Mouse (Mus musculus) gastrocnemius, postnatal 36 days (tissue): ENCODE data around the gene AW822073. TPM values are rescaled to one million over a fixed set of nuclear protein-coding genes. Genes with fewer than 3 reads are reported as not detected.
"Not testable (repeated sequence)": the region's sequence is repeated elsewhere in the genome, so short reads cannot be mapped to it uniquely, and the experiment has no call there.

ENCODE experiments used
- DNase-seq, 2 experiments: peaks; one replicate each; pipeline ENCODE4 v3.0.0; 2022
- intact Hi-C: fragments of 180-260 bp; cut with DNase I; formaldehyde crosslinking; loops from one replicate; pipeline ENCODE4 v1.15.1; 2025
- total RNA-seq, 2 experiments: library from RNA; stranded (reverse); gene quantifications; 2 replicates each; pipeline ENCODE4 v1.2.3; 2021

AW822073 gene
- total RNA-seq, 2 experiments from 2014 or later, result not detected

DNA sequence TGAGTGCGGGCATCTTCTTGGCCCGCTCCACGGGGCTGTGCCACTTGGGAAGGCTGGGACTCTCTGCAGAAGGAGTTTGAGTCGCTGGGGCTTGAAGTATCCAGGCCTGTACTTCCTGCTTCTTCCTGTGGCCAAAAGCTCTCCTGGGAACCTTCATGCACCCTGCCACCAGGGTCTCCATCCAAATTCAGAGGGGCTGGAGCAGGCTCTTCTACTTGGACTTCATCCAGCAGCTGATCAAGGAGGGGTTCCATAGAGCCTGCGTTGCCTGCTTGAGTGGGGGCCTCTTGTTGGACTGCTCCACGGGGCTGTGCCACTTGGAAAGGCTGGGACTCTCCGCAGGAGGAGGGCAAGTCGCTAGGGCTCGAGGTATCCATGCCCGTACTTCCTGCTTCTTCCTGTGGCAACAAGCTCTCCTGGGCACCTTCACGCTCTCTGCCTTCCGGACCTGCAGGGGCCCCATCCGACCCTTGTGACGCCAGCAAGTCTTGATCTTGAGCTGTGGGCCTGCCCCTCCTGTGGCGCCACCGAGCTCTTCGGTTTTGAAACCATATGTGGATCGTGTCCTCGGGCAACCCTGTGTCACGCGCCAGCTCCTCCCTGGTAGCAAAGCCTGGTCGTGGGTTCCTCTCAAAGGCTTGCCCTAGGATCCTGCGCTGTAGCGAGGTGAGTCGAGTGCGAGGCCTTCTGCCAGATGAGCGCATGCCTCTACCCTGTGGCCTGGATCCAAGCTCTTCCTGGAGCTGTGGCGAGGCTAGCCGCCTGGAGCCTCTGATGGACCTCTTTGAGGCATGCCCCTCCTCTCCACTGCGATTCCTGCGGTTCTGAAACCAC lies 541 bp downstream of the AW822073 start:
- peak; percentile 79 to 81 for DNase-seq
- intact Hi-C loops, result not testable (repeated sequence)

DNA sequence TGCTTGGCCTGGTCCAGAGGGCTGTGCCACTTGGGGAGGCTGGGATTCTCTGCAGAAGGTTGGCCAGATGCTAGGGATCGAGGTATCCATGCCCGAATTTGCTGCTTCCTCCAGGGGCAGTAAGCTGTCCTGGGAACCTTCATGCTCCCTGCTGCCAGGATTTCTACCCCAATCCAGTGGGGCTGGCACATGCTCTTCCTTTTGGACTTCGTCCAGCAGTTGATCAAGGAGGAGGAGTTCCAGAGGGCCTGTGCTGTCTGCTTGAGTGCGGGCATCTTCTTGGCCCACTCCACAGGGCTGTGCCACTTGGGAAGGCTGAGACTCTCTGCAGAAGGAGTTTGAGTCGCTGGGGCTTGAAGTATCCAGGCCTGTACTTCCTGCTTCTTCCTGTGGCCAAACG lies 1.6 kb downstream of the AW822073 start:
- DNase-seq, intact Hi-C loops: not testable (repeated sequence)

DNA sequence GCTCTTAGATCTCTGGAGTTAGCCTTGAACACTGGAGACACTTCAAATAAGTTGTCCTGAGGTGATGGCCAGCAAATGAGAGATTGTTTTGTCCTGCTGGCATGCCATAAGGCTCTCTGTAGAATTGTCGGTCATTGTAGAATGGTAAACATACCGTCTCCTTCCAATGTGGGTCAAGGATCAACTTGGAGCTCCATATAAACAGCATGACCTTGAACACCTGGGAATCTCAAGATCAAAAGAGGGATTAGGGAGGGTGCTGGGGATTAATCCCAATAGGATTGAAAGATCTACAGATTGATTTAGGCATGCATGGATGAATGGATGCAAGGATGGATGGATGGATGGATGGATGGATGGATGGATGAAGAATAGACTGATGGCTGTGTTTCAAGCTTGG lies 3.2 kb downstream of the AW822073 start:
- DNase-seq, intact Hi-C loops: not testable (repeated sequence)

DNA sequence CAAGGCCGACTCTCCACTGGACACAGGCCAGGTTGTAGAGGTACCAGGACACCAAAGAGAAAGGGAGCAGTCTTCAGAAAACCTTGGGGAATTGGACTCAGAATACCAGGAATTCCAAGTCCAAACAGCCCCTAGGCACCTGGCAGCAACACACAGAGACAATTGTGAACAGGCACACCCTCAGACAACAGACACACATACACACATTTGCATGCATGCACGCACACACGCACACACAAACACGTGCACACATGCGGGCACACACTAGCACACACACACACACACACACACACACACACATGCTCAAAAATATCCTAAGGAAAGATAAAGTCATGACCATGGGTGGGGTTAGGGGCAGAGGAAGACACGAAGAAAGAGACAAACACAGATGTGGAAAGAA lies 4.0 kb downstream of the AW822073 start:
- DNase-seq, result no peak
- intact Hi-C loops, result no loop called here

DNA sequence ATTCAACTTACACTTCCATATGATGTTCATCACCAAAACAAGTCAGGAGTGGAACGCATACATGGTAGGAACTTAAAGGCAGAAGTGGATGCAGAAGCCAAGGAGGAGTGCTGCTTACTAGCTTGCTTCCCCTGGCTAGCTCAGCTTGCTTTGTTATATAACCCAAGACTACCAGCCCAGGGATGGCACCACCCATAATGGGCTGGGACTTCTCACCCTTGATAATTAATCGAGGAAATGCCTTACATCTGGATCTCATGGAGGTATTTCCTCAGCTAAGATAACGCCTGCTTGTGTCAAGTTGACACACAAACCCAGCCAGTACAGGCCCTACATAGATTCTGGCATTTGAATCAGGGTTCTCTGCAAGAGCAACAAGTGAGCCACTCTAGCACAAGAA lies 7.4 kb downstream of the AW822073 start:
- intact Hi-C loops, result no loop called here
- DNase-seq, result no peak

DNA sequence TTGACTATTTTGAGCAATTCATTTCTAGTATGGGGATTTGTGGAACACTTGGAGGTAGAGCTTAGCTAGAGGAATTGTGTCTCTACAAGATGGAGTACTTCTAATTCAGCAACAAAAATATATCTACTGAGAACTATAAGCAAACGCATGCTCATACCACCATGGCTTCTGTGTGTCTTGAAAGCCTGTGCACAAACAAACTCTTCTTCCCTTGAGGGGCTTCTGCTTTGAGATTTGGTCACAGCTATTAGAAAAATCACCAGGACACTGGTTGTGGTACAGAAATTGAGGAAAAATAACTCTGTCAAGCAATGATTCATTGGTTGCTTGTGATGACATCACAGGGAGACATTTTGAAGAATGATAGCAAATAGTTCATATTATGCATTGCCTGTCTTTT lies 9.4 kb downstream of the AW822073 start:
- DNase-seq, result no peak

DNA sequence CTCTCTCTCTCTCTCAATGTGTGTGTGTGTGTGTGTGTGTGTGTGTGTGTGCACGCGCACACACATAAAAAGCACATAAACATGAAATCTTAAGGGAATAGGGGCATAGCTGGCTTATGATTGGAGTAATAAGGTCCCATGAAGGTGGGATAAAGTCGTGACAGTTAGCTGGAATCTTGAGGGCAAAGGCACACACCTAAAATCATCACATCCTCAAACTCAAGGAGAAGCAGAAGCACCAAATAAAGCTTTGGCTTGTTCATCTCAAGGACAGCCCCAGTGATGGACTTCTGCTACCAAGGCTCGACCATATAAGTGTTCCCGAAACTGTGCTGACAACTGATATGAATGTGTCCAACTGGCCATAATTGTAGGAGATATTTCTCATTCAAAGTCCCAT lies 9.8 kb downstream of the AW822073 start:
- intact Hi-C loops, result loop anchor here (1.0 kb wide), 1 partner anchor 772 kb away; no protein-coding TSS in a partner anchor

More for the DNA sequence above, 9.4 kb downstream of the AW822073 start:
- intact Hi-C loops, result loop anchor here (1.0 kb wide), 1 partner anchor 772 kb away; no protein-coding TSS in a partner anchor

DNA sequence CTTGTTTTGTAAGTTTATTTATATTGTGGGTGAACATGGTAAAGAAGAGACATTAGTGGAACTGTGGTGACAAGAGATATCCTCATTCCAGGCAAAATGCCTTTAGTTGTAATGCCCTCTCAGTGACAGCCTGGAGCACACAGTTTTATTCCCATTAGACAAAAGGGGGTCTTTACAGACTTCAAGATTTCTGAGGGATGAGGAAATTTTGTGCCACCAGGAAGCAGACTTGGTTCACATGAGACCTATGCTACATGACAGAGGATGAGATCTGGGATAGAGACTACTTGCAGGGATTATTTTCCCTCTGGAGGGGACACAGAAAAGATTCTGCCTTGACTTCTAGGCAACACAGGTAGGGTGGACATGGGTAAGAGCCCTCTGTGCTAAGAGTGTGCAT lies 10.2 kb downstream of the AW822073 start:
- no peak for DNase-seq
- intact Hi-C loops, result no loop called here

More for the DNA sequence above, 9.8 kb downstream of the AW822073 start:
- no peak for DNase-seq

DNA sequence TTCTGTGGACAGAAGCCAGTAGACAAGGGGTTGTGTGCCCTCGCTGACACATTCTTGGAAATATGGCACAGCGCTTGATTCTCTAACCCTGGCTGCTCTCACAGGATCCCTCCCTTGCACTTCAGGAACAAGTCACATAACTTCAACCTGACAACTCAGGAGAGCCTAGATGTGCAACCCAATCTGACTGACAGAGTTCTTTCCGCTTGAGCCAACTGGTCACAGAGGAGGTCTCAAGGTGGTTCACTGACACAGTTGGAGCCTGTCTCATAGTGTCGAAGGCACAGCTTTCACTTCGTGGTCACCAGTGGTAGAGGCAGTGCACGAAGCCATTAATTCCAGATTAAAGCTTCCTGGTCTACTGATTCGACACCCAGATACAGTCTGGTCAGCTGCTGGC lies 12.5 kb downstream of the AW822073 start:
- intact Hi-C loops, result no loop called here
- no peak for DNase-seq

DNA sequence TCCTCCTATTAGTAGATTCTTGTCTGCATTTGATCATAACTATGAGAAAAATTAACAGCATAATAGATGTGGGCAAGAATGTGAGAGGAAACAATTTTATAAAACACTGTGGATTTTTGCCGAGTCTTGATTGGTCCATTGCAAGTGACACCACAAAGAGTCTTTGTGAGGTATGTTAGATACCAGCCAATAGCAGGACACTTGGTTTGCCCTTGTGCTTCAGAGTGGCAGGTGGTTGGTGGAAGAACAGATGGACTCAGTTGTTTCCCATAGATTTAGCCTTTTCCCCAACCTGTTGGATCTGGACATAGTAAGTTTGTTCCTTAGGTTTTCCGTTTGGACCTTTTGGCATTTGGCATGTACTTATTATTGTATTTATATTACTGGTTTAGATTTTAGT lies 13.5 kb downstream of the AW822073 start:
- no peak for DNase-seq
- intact Hi-C loops, result no loop called here

DNA sequence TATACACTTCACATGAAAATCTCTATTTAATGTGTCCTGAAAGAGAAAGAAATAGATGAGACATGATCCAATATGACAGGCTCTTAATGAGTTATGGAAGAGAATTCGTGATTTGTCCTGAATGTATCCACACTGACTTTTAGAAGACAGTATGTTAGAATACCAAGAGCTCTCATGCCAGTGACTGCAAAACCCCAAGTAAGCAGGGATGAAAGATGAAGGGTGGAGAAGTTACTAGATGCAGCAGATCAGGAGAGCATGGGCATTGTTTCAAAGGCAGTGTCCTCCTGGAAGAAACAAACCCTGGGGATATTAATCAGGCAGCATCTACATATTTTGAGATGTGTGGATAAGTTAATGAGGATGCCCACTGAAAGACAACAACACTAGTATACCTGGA lies 14.2 kb downstream of the AW822073 start:
- no peak for DNase-seq
- intact Hi-C loops, result no loop called here

DNA sequence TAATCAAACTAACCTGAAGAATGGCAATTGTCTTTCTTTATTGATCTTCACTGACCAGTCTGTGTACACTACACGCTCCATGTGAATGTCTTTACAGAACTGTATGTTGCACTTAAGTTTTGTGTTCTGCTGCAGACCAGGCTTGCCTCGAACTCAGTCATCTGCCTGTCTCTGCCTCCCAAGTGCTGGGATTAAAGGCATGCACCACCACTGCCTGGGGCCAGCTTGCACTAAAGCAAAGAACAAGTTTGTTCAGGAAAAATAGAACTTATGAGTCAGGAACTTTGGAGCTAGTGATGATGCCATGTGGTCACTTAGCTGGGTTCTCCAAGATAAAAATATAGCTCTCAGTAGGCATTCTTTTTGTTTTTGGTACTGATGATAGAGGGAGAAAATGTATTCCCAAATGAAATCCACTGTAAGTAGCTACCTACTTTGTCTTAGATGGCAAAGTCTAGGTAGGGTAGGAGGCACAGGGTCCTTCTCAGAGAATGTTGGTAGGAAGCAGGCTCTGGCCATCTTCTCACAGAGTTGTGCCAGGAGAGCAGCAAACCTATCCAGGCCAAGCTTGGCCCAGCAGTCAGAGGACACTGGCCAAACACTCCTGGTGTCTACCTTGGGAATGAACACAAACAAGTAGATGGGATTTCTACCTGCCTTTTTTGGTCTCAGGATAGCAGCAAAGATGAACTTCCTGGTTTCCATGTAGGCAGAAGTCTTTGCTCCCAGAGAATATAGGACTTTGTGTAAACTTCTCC lies 14.8 kb downstream of the AW822073 start:
- intact Hi-C loops, result no loop called here
- no peak for DNase-seq

DNA sequence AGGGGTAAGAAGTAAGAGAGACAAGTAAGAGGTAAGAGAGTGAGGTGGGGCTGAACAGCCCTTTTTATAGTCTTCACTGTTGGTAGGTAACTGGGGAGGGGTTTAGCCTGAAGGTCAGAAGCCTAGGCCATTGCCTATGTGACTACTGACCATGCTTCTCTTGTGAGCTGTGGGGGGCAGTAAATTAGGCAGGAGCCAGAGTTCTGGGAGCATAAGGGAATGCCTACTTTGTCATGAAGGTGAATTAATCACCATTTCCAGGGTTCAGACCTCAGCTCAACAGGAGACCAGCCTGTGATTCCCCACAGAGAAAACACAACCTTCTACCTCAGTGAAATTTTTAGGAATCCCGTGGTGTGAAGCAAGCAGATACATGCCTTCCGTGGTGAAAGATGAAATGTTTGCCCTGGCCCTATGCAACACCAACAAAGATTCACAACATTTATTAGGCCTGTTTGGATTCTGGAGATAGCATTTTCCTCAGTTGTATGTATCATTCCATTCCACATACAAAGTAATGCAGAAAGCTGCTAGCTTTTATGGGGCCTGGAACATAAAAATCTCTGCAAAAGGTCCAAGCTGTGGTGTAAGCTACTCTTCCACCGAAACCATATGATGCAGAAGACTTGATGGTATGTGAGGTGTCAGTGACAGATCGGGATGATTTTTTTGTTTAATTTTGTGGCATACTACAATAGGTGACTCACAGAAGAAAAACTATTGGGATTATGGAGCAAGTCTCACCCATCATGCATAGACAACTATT lies 17.9 kb downstream of the AW822073 start:
- intact Hi-C loops, result no loop called here
- DNase-seq, result no peak

DNA sequence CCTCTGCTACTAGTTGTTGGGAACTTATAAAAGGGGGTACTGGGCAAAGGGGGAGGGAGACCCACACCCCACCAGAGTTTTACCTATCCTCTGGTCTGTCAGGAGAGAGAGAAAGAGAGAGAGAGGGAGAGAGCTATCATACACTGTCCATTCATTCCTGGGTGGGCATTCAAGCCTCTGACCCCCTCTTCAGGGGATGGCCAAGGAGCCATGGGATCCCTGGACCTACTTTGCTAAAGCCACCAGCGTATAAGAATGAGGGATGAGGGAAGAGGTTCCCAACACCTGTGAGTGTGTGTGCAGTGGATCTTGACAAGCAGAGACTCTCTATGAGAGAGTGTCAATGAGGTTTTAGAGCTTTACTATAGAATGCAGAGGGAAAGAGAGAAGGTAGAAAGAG lies 18.7 kb downstream of the AW822073 start:
- DNase-seq, result no peak
- intact Hi-C loops, result no loop called here

Other genes with a start within 250 kb of the AW822073 start
- not detected for gene Duxf3, start 7.7 kb upstream of the AW822073 start, total RNA-seq
- not detected for gene Gm4981, start 11.8 kb upstream of the AW822073 start, total RNA-seq
- 10 to 100 TPM; 15.1 to 24.0 TPM for gene Gcc2, start 30.6 kb upstream of the AW822073 start, total RNA-seq
- 10 to 100 TPM; 34.3 to 41.9 TPM for gene Lims1, start 98.5 kb upstream of the AW822073 start, total RNA-seq
- 10 to 100 TPM; 36.3 to 41.8 TPM for gene Ranbp2, start 222.0 kb upstream of the AW822073 start, total RNA-seq